Mouse (Mus musculus) stomach, embryonic 16.5 days (tissue): Measurements from ENCODE around the gene Fat3. TPM values are rescaled to one million over a fixed set of nuclear protein-coding genes. Genes with fewer than 3 reads are reported as not detected.
A peak's percentile ranks its signal among the peaks of the same experiment; 100 is the strongest.

ENCODE experiments used
- ATAC-seq: fragments of 200-750 bp; cut with Nextera tagmentation; 2 replicates; pipeline ENCODE4 v1.8.0; 2017; ENCODE audit warnings: moderate number of reproducible peaks, moderate TSS enrichment; ENCODE audit not compliant: insufficient read depth, low FRiP score
- H3K27ac ChIP-seq: fragments of 300-500 bp; sonication (generic); 2 replicates; pipeline ENCODE4 v1.5.1; 2014; ENCODE audit warnings: low read length
- H3K27me3 ChIP-seq: fragments of 300-500 bp; sonication (generic); 2 replicates; pipeline ENCODE4 v1.6.1; 2014; ENCODE audit warnings: low read length, control low read depth, mixed read lengths; ENCODE audit not compliant: control insufficient read depth, insufficient read depth
- H3K36me3 ChIP-seq: fragments of 300-500 bp; sonication (generic); 2 replicates; pipeline ENCODE4 v1.6.1; 2014; ENCODE audit warnings: low read length; ENCODE audit not compliant: control insufficient read depth, insufficient read depth
- H3K4me1 ChIP-seq: fragments of 300-500 bp; sonication (generic); 2 replicates; pipeline ENCODE4 v1.6.1; 2014; ENCODE audit warnings: low read length, control low read depth, mixed read lengths; ENCODE audit not compliant: control insufficient read depth, insufficient read depth
- H3K4me2 ChIP-seq: fragments of 300-500 bp; sonication (generic); 2 replicates; pipeline ENCODE4 v1.6.1; 2014; ENCODE audit warnings: low read depth, low read length, mixed read lengths
- H3K4me3 ChIP-seq: fragments of 300-500 bp; sonication (generic); replicated peaks from 2 replicates; pipeline ENCODE4 v1.5.1; 2014; ENCODE audit warnings: mild to moderate bottlenecking, low read length
- H3K9ac ChIP-seq: fragments of 300-500 bp; sonication (generic); 2 replicates; pipeline ENCODE4 v1.6.1; 2014; ENCODE audit warnings: low read length
- H3K9me3 ChIP-seq: fragments of 300-500 bp; sonication (generic); replicated peaks from 2 replicates; pipeline ENCODE4 v1.6.1; 2016; ENCODE audit warnings: low read length, control low read depth; ENCODE audit not compliant: control insufficient read depth
- WGBS: fragments of 180-500 bp; shearing (Covaris S2); extraction: QIAGEN DNeasy Blood & Tissue Kit; methylation state at CpG from one replicate; pipeline ENCODE4 v1.1.7; 2014; 5-methylcytosine and 5-hydroxymethylcytosine counted together
- polyA plus RNA-seq: library from polyadenylated mRNA; unstranded; fragments of >200 nt; fragmentation: Nextera tagmentation; extraction: Ambion mirVana; gene quantifications from 2 replicates; pipeline ENCODE4 v1.2.1, GENCODE M21; 2015

The Fat3 gene
- 1.1 and 1.2 TPM in 2 replicates for polyA plus RNA-seq

- no peak for ATAC-seq
- Histone ChIP-seq H3K9me3 (no peaks in the 10 kb centered on the region), H3K4me2 (peak within 1 kb of the TSS; percentile 87), H3K4me3 (peak within 1 kb of the TSS; percentile 58), H3K27me3 (peaks cover 16% of the 10 kb centered on the region), H3K36me3 (no peaks in the 10 kb centered on the region), H3K27ac (peak within 1 kb of the TSS; percentile 72), H3K9ac (peak within 1 kb of the TSS; percentile 71), H3K4me1 (no peaks in the 10 kb centered on the region)
- WGBS, result 1% methylated on average over 21 of the region's 21 CpGs
Measured at GRCm38 (mm10) chr9:16501186-16501711, at the start of gene Fat3. Gene Fat3, minus strand, starts transcription at chr9:16501285.

- Histone ChIP-seq H3K9ac (no peak overlapping the region), H3K27ac (no peak overlapping the region), H3K4me3 (no peak overlapping the region), H3K36me3 (no peaks in the 10 kb centered on the region), H3K4me2 (no peak overlapping the region), H3K9me3 (no peaks in the 10 kb centered on the region), H3K4me1 (no peaks in the 10 kb centered on the region), H3K27me3 (no peaks in the 10 kb centered on the region)
- 41% methylated on average over 1 of the region's 1 CpGs for WGBS
- no peak for ATAC-seq
Measured at GRCm38 (mm10) chr9:16532884-16533283, 31.8 kb upstream of the Fat3 start.

GRCm38 (mm10) chr9:16517543-16517942, 16.5 kb upstream of the Fat3 start:
- Histone ChIP-seq H3K9me3 (no peaks in the 10 kb centered on the region), H3K4me3 (no peak overlapping the region), H3K4me1 (no peaks in the 10 kb centered on the region), H3K36me3 (no peaks in the 10 kb centered on the region), H3K27ac (no peak overlapping the region), H3K9ac (no peak overlapping the region), H3K27me3 (no peaks in the 10 kb centered on the region), H3K4me2 (no peak overlapping the region)
- no peak for ATAC-seq
- 52% methylated on average over 1 of the region's 1 CpGs for WGBS

GRCm38 (mm10) chr9:16512005-16512404, 10.9 kb upstream of the Fat3 start:
- Histone ChIP-seq H3K4me1 (no peaks in the 10 kb centered on the region), H3K4me3 (no peak overlapping the region), H3K36me3 (no peaks in the 10 kb centered on the region), H3K27me3 (no peaks in the 10 kb centered on the region), H3K9ac (no peak overlapping the region), H3K27ac (no peak overlapping the region), H3K9me3 (no peaks in the 10 kb centered on the region), H3K4me2 (no peak overlapping the region)
- WGBS, result 38% methylated on average over 1 of the region's 1 CpGs
- no peak for ATAC-seq

GRCm38 (mm10) chr9:16503776-16504175, 2.7 kb upstream of the Fat3 start:
- H3K27me3 ChIP-seq, result peaks cover 16% of the 10 kb centered on the region
- H3K9ac ChIP-seq, result no peak overlapping the region
- H3K9me3 ChIP-seq, result no peaks in the 10 kb centered on the region
- ATAC-seq, result no peak
- 57% methylated on average over 2 of the region's 2 CpGs for WGBS
- no peaks in the 10 kb centered on the region for H3K36me3 ChIP-seq
- H3K4me2 ChIP-seq, result no peak overlapping the region
- H3K4me3 ChIP-seq, result no peak overlapping the region
- H3K4me1 ChIP-seq, result no peaks in the 10 kb centered on the region
- H3K27ac ChIP-seq, result no peak overlapping the region

- no peaks in the 10 kb centered on the region for H3K9me3 ChIP-seq
- H3K4me2 ChIP-seq, result peak overlapping the region; percentile 87
- H3K27ac ChIP-seq, result peak overlapping the region; percentile 72; the same call in 1 of the 2 replicates
- 12% methylated on average over 13 of the region's 13 CpGs for WGBS
- no peak for ATAC-seq
- no peak overlapping the region; the same call in 1 of the 2 replicates for H3K9ac ChIP-seq
- H3K4me3 ChIP-seq, result peak overlapping the region; percentile 58
- H3K36me3 ChIP-seq, result no peaks in the 10 kb centered on the region
- no peaks in the 10 kb centered on the region for H3K4me1 ChIP-seq
- H3K27me3 ChIP-seq, result peaks cover 16% of the 10 kb centered on the region
Measured at GRCm38 (mm10) chr9:16502673-16503343, 1.7 kb upstream of the Fat3 start.

GRCm38 (mm10) chr9:16501990-16502672, 1.0 kb upstream of the Fat3 start:
- Histone ChIP-seq H3K9me3 (no peaks in the 10 kb centered on the region), H3K27ac (peak overlapping the region; percentile 72), H3K4me1 (no peaks in the 10 kb centered on the region), H3K36me3 (no peaks in the 10 kb centered on the region), H3K9ac (peak overlapping the region; percentile 71), H3K4me3 (peak overlapping the region; percentile 58), H3K4me2 (peak overlapping the region; percentile 87), H3K27me3 (peaks cover 16% of the 10 kb centered on the region)
- WGBS, result under 1% methylated on average over 44 of the region's 52 CpGs
- peak; percentile 81 for ATAC-seq

- peak overlapping the region; percentile 58 for H3K4me3 ChIP-seq
Measured at GRCm38 (mm10) chr9:16500382-16501185, 501 bp downstream of the Fat3 start.

More at GRCm38 (mm10) chr9:16500382-16501185, 501 bp downstream of the Fat3 start:
- Histone ChIP-seq H3K27me3 (peaks cover 16% of the 10 kb centered on the region), H3K4me1 (no peaks in the 10 kb centered on the region), H3K9ac (peak overlapping the region; percentile 64), H3K4me2 (peak overlapping the region; percentile 87), H3K27ac (peak overlapping the region; percentile 66; the same call in 1 of the 2 replicates), H3K9me3 (no peaks in the 10 kb centered on the region), H3K36me3 (no peaks in the 10 kb centered on the region)
- no peak for ATAC-seq
- WGBS, result under 1% methylated on average over 41 of the region's 41 CpGs
